Comparison of ENCODE assay signal across 16 mouse cellular contexts in genomic region chr4:46585041-46585810, GRCm38 (mm10). TPM values are rescaled to one million over a fixed set of nuclear protein-coding genes. Genes with fewer than 3 reads are reported as not detected.
A peak's percentile ranks its signal among the peaks of the same experiment; 100 is the strongest.
DNase-seq lines count a peak whose midpoint lies in the region; ATAC-seq and TF ChIP-seq lines count a peak whose summit lies in the region.
"Had no signal": no experiment of that assay in that cellular context is flagged by ENCODE, and none has a peak within 500 bp of the region (broad histone marks: within the 10 kb centered on the region; RNA-seq: fewer than 3 reads in every experiment).

No protein-coding gene starts in this region.

- H3K27me3 ChIP-seq in heart, adult 2 months (ENCODE audit: control insufficient read depth, insufficient read depth, low read length), result no peaks in the 10 kb centered on the region
- H3K27me3 ChIP-seq in intestine, postnatal 0 days (replicated peaks; ENCODE audit: control insufficient read depth, insufficient read depth, low read length), result no peaks in the 10 kb centered on the region
- H3K27me3 ChIP-seq: forebrain, embryonic 12.5 days; heart, embryonic 15.5 days; hindbrain, embryonic 12.5 days; midbrain, embryonic 13.5 days; neural tube, embryonic 15.5 days had no signal

- no peak for TF ChIP-seq POLR2A in heart, adult 2 months (IDR thresholded peaks at IDR 0.05; ENCODE audit: insufficient read depth, low read depth, low read length)
- TF ChIP-seq POLR2A in lung, adult 2 months (IDR thresholded peaks at IDR 0.05; ENCODE audit: borderline replicate concordance, extremely low read depth, low read depth, low read length), result 0 out of 2 replicates have a peak, but pooled peaks have one; percentile 3

- DNase-seq in heart, adult 11 months, result peak; percentile 52
- no peak for DNase-seq in heart, adult 2 months
- no peak for DNase-seq in lung, adult 2 months
- DNase-seq in lung, postnatal 4 days, result no peak
- no peak for DNase-seq in adrenal gland, postnatal 25 days
- DNase-seq: embryo, embryonic 11 days; gastrocnemius, postnatal 36 days had no signal

- no peak for TF ChIP-seq CTCF in heart, adult 2 months (IDR thresholded peaks at IDR 0.05)
- TF ChIP-seq CTCF in lung, adult 2 months (IDR thresholded peaks at IDR 0.05; ENCODE audit: insufficient read depth, low read length), result no peak
- TF ChIP-seq CTCF in intestine, postnatal 0 days (IDR thresholded peaks at IDR 0.05; ENCODE audit: low read depth), result no peak

- intact Hi-C loops in heart, adult 2 months (cut with DNase I), result loop anchor here (1.0 kb wide), 1 partner anchor 11 kb away; no protein-coding TSS in a partner anchor

- no peaks in the 10 kb centered on the region for H3K36me3 ChIP-seq in heart, adult 2 months (ENCODE audit: control insufficient read depth, insufficient read depth, low read length)
- H3K36me3 ChIP-seq in intestine, postnatal 0 days (ENCODE audit: control insufficient read depth, insufficient read depth), result peaks cover 6% of the 10 kb centered on the region; the same call in 1 of the 2 replicates
- H3K36me3 ChIP-seq: forebrain, embryonic 12.5 days; heart, embryonic 15.5 days; hindbrain, embryonic 12.5 days; midbrain, embryonic 13.5 days; neural tube, embryonic 15.5 days had no signal

- TF ChIP-seq EP300 in heart, adult 2 months (IDR thresholded peaks at IDR 0.05; ENCODE audit: insufficient read depth, low read depth, low read length), result no peak

- H3K4me3 ChIP-seq in heart, adult 2 months, result no peak overlapping the region
- peak overlapping the region; percentile 16 for H3K4me3 ChIP-seq in lung, adult 2 months (replicated peaks; ENCODE audit: extremely low read depth, low read depth, low read length)
- H3K4me3 ChIP-seq in intestine, postnatal 0 days (ENCODE audit: low read depth, low read length), result no peak overlapping the region
- H3K4me3 ChIP-seq: forebrain, embryonic 12.5 days; heart, embryonic 15.5 days; hindbrain, embryonic 12.5 days; layer of hippocampus, adult 2 months; midbrain, embryonic 13.5 days; myocyte; neural tube, embryonic 15.5 days had no signal

- H3K79me2 ChIP-seq in heart, adult 2 months (replicated peaks; ENCODE audit: control insufficient read depth, insufficient read depth, low read length), result no peaks in the 10 kb centered on the region

- H3K4me1 ChIP-seq in heart, adult 2 months (ENCODE audit: control insufficient read depth, insufficient read depth, low read length), result peaks cover under 1% of the 10 kb centered on the region; the same call in 1 of the 2 replicates
- peaks cover 10% of the 10 kb centered on the region for H3K4me1 ChIP-seq in lung, adult 2 months (ENCODE audit: control insufficient read depth, insufficient read depth, low read length)
- no peaks in the 10 kb centered on the region for H3K4me1 ChIP-seq in intestine, postnatal 0 days (replicated peaks; ENCODE audit: control insufficient read depth, insufficient read depth, low read length)
- H3K4me1 ChIP-seq: forebrain, embryonic 12.5 days; midbrain, embryonic 13.5 days; neural tube, embryonic 15.5 days had no signal

- no peak overlapping the region for H3K9ac ChIP-seq in heart, adult 2 months (ENCODE audit: low read depth, low read length)
- H3K9ac ChIP-seq in intestine, postnatal 0 days (ENCODE audit: low read depth, low read length), result no peak overlapping the region
- H3K9ac ChIP-seq: forebrain, embryonic 12.5 days; heart, embryonic 15.5 days; hindbrain, embryonic 12.5 days; midbrain, embryonic 13.5 days; neural tube, embryonic 15.5 days had no signal

- WGBS in heart, adult 2 months, result 83% methylated on average over 13 of the region's 13 CpGs
- WGBS in lung, adult 2 months, result 62% methylated on average over 13 of the region's 13 CpGs
- 64% methylated on average over 13 of the region's 13 CpGs for WGBS in intestine, postnatal 0 days

- H3K9me3 ChIP-seq in intestine, postnatal 0 days (ENCODE audit: control insufficient read depth), result no peaks in the 10 kb centered on the region
- H3K9me3 ChIP-seq: forebrain, embryonic 12.5 days; heart, embryonic 15.5 days; midbrain, embryonic 13.5 days had no signal

- H3K4me2 ChIP-seq in intestine, postnatal 0 days (replicated peaks; ENCODE audit: low read depth), result no peak overlapping the region
- H3K4me2 ChIP-seq: forebrain, embryonic 12.5 days; heart, embryonic 15.5 days; hindbrain, embryonic 12.5 days; midbrain, embryonic 13.5 days; neural tube, embryonic 15.5 days had no signal

- H3K27ac ChIP-seq in heart, adult 2 months, result no peak overlapping the region
- peak overlapping the region; percentile 68; the same call in 1 of the 2 replicates for H3K27ac ChIP-seq in intestine, postnatal 0 days (ENCODE audit: low read depth, low read length)
- H3K27ac ChIP-seq: forebrain, embryonic 12.5 days; heart, embryonic 15.5 days; hindbrain, embryonic 12.5 days; layer of hippocampus, adult 2 months; midbrain, embryonic 13.5 days; neural tube, embryonic 15.5 days had no signal

- peak; percentile 3 for ATAC-seq in activated CD4-positive, CD25-positive, alpha-beta regulatory T cell, adult 4 months
- ATAC-seq in intestine, postnatal 0 days, result no peak
- ATAC-seq: midbrain, embryonic 13.5 days had no signal

RNA-seq across cellular contexts. Expression of gene Coro2a, which starts 16.8 kb away (rescaled TPM):
- under 1 TPM; 0.39 to 0.43 TPM for total RNA-seq in heart, adult 2 months (2021)
- polyA plus RNA-seq in heart, adult 2 months (2012; rRNA removed), result 0.64 and 2.1 TPM in 2 replicates
- 9.1 and 17.2 TPM in 2 replicates for polyA plus RNA-seq in lung, adult 2 months (2012; rRNA removed)
- 100 to 1,000 TPM in 1 of 2 experiments, 10 to 100 TPM in 1; 79.7 to 108 TPM for polyA plus RNA-seq in activated CD4-positive, CD25-positive, alpha-beta regulatory T cell, adult 4 months (2017; shearing (Covaris generic))
- 53.0 and 59.7 TPM in 2 replicates for polyA plus RNA-seq in intestine, postnatal 0 days (2015; fragmentation: Nextera tagmentation; extraction: Ambion mirVana)
- 2.4 and 3.5 TPM in 2 replicates for total RNA-seq in adrenal gland, postnatal 25 days (2021)

RNA-seq across cellular contexts. Expression of gene Trim14, which starts 49.3 kb away (rescaled TPM):
- total RNA-seq in heart, adult 2 months (2021), result 1 to 10 TPM; 2.5 to 2.9 TPM
- polyA plus RNA-seq in heart, adult 2 months (2012; rRNA removed), result 1.5 and 2.1 TPM in 2 replicates
- 14.6 and 24.7 TPM in 2 replicates for polyA plus RNA-seq in lung, adult 2 months (2012; rRNA removed)
- polyA plus RNA-seq in activated CD4-positive, CD25-positive, alpha-beta regulatory T cell, adult 4 months (2017; shearing (Covaris generic)), result 10 to 100 TPM; 26.7 to 31.2 TPM
- 14.1 and 15.7 TPM in 2 replicates for polyA plus RNA-seq in intestine, postnatal 0 days (2015; fragmentation: Nextera tagmentation; extraction: Ambion mirVana)
- total RNA-seq in adrenal gland, postnatal 25 days (2021), result 3.3 and 5.1 TPM in 2 replicates
